Mouse (Mus musculus) midbrain, embryonic 15.5 days (tissue): ENCODE results near the gene Rsph1. TPM values are rescaled to one million over a fixed set of nuclear protein-coding genes. Genes with fewer than 3 reads are reported as not detected.

Experiments
- ATAC-seq: fragments of 200-750 bp; cut with Nextera tagmentation; replicated peaks from 2 replicates; pipeline ENCODE4 v1.8.0; 2017; ENCODE audit warnings: moderate TSS enrichment
- H3K27ac ChIP-seq: fragments of 300-500 bp; sonication (generic); 2 replicates; pipeline ENCODE4 v1.5.1; 2015; ENCODE audit warnings: mild to moderate bottlenecking, inconsistent platforms
- H3K27me3 ChIP-seq: fragments of 300-500 bp; sonication (generic); replicated peaks from 2 replicates; pipeline ENCODE4 v1.6.1; 2015; ENCODE audit warnings: inconsistent platforms
- H3K36me3 ChIP-seq: fragments of 300-500 bp; sonication (generic); replicated peaks from 2 replicates; pipeline ENCODE4 v1.6.1; 2015; ENCODE audit warnings: inconsistent platforms
- H3K4me1 ChIP-seq: fragments of 300-500 bp; sonication (generic); 2 replicates; pipeline ENCODE4 v1.6.1; 2015; ENCODE audit warnings: inconsistent platforms
- H3K4me2 ChIP-seq: fragments of 300-500 bp; sonication (generic); 2 replicates; pipeline ENCODE4 v1.6.1; 2015; ENCODE audit warnings: inconsistent platforms, mild to moderate bottlenecking, moderate library complexity
- H3K4me3 ChIP-seq: fragments of 300-500 bp; sonication (generic); 2 replicates; pipeline ENCODE4 v1.5.1; 2015; ENCODE audit warnings: mild to moderate bottlenecking, inconsistent platforms
- H3K9ac ChIP-seq: fragments of 300-500 bp; sonication (generic); 2 replicates; pipeline ENCODE4 v1.6.1; 2015; ENCODE audit warnings: mild to moderate bottlenecking, inconsistent platforms
- H3K9me3 ChIP-seq: fragments of 300-500 bp; sonication (generic); 2 replicates; pipeline ENCODE4 v1.6.1; 2016; ENCODE audit warnings: inconsistent platforms
- WGBS: fragments of 180-500 bp; shearing (Covaris S2); methylation state at CpG from one replicate; pipeline ENCODE4 v1.1.7; 2015; ENCODE audit warnings: mixed read lengths; 5-methylcytosine and 5-hydroxymethylcytosine counted together
- polyA plus RNA-seq: library from polyadenylated mRNA; unstranded; fragments of >200 nt; fragmentation: Nextera tagmentation; extraction: Ambion mirVana; gene quantifications from 2 replicates; pipeline ENCODE4 v1.2.1, GENCODE M21; 2015

The Rsph1 gene
- polyA plus RNA-seq, 1 experiment from 2014 or later = 6.4 TPM

- H3K4me2 ChIP-seq = no peak overlapping the region
- no peak for ATAC-seq
- H3K9me3 ChIP-seq = no peaks in the 10 kb centered on the region
- no peaks in the 10 kb centered on the region for H3K27me3 ChIP-seq
- H3K36me3 ChIP-seq = no peaks in the 10 kb centered on the region
- no peak overlapping the region for H3K4me3 ChIP-seq
- 96% methylated on average over 2 of the region's 2 CpGs for WGBS
- H3K27ac ChIP-seq = no peak overlapping the region
- H3K4me1 ChIP-seq = no peaks in the 10 kb centered on the region
- H3K9ac ChIP-seq = no peak overlapping the region
Measured at GRCm38 (mm10) chr17:31269761-31270160, 7.4 kb downstream of the Rsph1 start.

DNA sequence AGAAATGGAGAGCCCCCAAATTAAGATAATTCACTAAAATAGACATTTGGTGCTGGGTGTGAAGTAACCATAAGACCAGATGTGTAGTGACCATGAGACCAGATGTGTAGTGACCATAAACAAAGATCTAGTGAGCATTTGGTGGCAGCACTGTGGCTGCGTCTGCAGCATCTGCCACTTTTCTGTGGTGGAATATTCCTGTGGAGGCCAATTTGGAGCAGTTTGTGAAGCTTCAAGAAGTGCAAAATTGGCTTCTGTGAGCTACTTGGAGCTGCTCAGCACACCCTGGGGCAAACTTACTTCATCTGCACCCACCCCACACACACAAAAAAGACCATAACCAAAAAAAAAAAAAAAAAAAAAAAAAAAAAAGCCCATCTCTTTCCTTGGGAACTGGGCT lies 9.2 kb downstream of the Rsph1 start:
- H3K27me3 ChIP-seq = no peaks in the 10 kb centered on the region
- no peak overlapping the region for H3K27ac ChIP-seq
- H3K4me2 ChIP-seq = no peak overlapping the region
- H3K4me1 ChIP-seq = no peaks in the 10 kb centered on the region
- no peaks in the 10 kb centered on the region for H3K9me3 ChIP-seq
- WGBS = 84% methylated on average over 1 of the region's 1 CpGs
- ATAC-seq = no peak
- no peak overlapping the region for H3K9ac ChIP-seq
- no peak overlapping the region for H3K4me3 ChIP-seq
- H3K36me3 ChIP-seq = no peaks in the 10 kb centered on the region

DNA sequence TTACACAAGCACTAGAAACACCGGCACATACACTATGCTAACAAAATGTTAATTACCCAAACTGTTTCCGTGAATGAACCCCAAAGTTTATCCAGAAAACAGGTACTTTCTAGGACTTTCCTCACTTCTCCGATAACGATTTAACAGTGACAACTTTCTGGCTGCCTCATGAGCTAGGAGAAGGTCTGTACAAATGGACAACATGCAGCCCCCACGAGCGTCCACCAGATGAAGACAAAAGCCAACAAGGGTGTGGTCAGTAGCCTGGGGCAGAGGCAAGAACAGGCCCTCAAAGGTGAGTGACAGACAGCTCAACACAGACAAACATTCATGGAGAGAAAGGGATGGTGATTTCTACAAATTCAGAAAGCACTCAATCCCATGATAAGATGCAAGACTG lies 9.6 kb downstream of the Rsph1 start:
- Histone ChIP-seq H3K36me3 (no peaks in the 10 kb centered on the region), H3K9ac (no peak overlapping the region), H3K27me3 (no peaks in the 10 kb centered on the region), H3K27ac (no peak overlapping the region), H3K4me3 (no peak overlapping the region), H3K4me1 (no peaks in the 10 kb centered on the region), H3K4me2 (no peak overlapping the region), H3K9me3 (no peaks in the 10 kb centered on the region)
- 87% methylated on average over 6 of the region's 6 CpGs for WGBS
- no peak for ATAC-seq

DNA sequence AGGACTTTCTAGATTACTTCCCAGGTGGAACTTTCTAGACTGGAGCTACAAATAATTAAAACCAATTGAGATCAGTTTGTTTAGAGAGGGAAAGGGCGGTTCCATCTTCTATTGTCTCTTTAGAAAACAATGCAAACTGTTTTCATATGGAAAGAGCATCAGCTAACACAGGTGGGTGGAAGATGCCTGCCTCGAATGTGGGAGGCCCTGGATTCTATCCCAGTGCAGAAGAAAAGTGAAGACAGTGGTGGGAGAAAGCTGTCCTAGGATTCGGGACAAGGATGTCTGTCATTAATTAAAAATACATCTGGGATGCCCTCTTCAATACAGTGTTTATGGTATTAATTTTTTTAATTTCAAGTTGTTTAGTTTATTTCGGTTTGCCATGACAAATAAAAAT lies 10.0 kb downstream of the Rsph1 start:
- Histone ChIP-seq H3K27ac (no peak overlapping the region), H3K4me3 (no peak overlapping the region), H3K9me3 (no peaks in the 10 kb centered on the region), H3K27me3 (no peaks in the 10 kb centered on the region), H3K9ac (no peak overlapping the region), H3K4me2 (no peak overlapping the region), H3K36me3 (no peaks in the 10 kb centered on the region), H3K4me1 (no peaks in the 10 kb centered on the region)
- WGBS = 79% methylated on average over 4 of the region's 4 CpGs
- ATAC-seq = no peak

DNA sequence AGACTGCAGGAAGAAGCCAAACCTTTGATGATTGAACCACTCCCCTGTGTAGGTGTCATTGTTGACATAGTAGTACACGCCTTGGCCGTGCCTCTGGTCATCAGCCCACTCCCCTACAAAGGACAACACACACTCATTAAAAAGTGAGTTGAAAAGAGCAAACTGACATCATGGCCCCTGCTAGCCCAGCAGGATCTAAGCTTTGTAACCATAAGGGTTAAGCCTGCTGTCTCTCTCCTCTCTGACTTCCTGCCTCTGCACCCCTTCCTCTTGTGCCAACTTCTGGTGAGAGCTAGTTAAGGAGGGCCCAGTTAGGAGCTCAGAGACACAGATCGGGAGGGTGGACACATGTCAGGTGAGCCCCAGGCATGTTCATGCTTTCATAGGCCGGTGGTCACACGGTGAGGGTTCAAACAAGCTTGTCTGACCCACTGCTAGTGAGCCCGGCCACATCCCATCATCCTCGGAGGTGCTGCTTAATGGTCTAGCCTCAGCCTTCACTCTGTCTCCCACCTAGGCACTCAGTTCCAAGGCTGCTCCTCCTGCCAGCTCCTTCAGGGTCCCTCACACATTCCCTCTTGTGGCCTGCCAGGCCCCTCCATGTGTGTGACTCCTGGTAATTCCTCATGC lies 10.7 kb downstream of the Rsph1 start:
- H3K4me3 ChIP-seq = no peak overlapping the region
- no peaks in the 10 kb centered on the region for H3K36me3 ChIP-seq
- WGBS = 92% methylated on average over 7 of the region's 7 CpGs
- no peaks in the 10 kb centered on the region for H3K4me1 ChIP-seq
- no peak overlapping the region for H3K9ac ChIP-seq
- H3K4me2 ChIP-seq = no peak overlapping the region
- ATAC-seq = no peak
- no peak overlapping the region for H3K27ac ChIP-seq
- H3K27me3 ChIP-seq = no peaks in the 10 kb centered on the region
- H3K9me3 ChIP-seq = no peaks in the 10 kb centered on the region

DNA sequence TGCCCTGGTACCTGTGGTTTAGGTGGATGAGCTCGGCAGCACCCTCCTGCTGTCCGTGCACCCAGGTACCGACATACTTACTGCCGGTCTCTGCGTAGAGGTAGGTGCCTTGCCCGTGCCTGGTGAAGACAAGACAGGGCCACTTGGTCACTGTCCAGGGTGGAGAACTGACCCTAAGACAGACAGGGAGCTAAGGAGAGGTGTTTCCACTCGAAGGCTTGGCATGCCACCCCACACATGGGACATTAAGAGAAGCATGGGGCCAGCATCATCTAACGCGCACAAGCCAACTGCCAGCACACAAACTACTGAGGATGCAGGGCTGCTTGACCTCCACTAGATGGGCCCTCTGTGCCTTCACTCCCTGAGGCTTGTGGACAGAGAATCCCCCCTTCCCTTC lies 11.4 kb downstream of the Rsph1 start:
- no peaks in the 10 kb centered on the region for H3K9me3 ChIP-seq
- 93% methylated on average over 9 of the region's 9 CpGs for WGBS
- no peaks in the 10 kb centered on the region for H3K4me1 ChIP-seq
- ATAC-seq = no peak
- no peak overlapping the region for H3K4me2 ChIP-seq
- no peak overlapping the region for H3K4me3 ChIP-seq
- no peak overlapping the region for H3K27ac ChIP-seq
- no peaks in the 10 kb centered on the region for H3K27me3 ChIP-seq
- no peak overlapping the region for H3K9ac ChIP-seq
- no peaks in the 10 kb centered on the region for H3K36me3 ChIP-seq

DNA sequence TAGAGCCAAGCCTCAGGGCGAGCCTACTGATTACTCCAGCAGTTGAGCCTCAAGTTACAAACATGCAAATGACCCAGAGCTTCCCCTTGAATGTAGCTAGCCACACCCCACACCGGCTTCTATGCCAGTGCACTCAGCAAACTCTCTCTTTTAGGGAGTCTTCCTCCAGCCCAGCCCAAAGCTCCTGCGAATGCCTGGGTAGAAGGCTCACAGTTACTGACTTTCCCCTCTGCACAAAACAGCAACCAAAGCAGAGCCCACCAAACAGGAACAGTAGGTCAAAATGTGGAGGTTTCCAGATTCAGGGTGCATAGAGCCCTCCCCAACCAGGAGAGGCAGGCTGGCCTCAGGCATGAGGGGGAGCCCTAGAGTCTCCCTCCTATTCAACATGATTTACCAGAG lies 12.0 kb downstream of the Rsph1 start:
- Histone ChIP-seq H3K4me3 (no peak overlapping the region), H3K9ac (no peak overlapping the region), H3K27me3 (no peaks in the 10 kb centered on the region), H3K4me1 (no peaks in the 10 kb centered on the region), H3K27ac (no peak overlapping the region), H3K9me3 (no peaks in the 10 kb centered on the region), H3K4me2 (no peak overlapping the region), H3K36me3 (no peaks in the 10 kb centered on the region)
- 13% methylated on average over 3 of the region's 3 CpGs for WGBS
- ATAC-seq = no peak

DNA sequence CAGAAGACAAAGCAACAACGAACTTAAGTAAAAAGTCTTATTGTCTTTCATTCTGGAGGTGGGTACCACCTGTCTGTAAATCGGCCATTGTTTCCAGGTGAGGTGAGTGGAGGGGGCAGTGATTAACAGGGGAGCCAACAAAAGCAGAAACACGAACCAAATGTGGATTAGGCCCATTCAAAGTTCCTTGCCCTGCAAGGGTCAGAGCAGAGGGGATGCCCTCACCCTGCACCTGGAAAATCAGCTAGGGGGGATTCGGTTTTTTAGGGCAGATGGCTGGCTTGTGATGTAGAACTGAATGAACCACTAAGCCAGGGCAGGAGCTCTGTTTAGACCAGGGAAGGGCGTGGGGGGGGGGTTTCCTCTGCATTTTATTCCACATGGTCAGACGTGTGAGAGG lies 12.8 kb downstream of the Rsph1 start:
- no peak overlapping the region for H3K4me3 ChIP-seq
- H3K9ac ChIP-seq = no peak overlapping the region
- no peak overlapping the region for H3K27ac ChIP-seq
- no peaks in the 10 kb centered on the region for H3K9me3 ChIP-seq
- H3K4me2 ChIP-seq = no peak overlapping the region
- no peak for ATAC-seq
- whole genome bisulfite sequencing = 62% methylated on average over 6 of the region's 6 CpGs
- H3K27me3 ChIP-seq = no peaks in the 10 kb centered on the region
- H3K36me3 ChIP-seq = no peaks in the 10 kb centered on the region
- H3K4me1 ChIP-seq = no peaks in the 10 kb centered on the region

- Histone ChIP-seq H3K4me2 (no peak overlapping the region), H3K27ac (no peak overlapping the region)
Measured at GRCm38 (mm10) chr17:31263770-31264169, 13.4 kb downstream of the Rsph1 start.

GRCm38 (mm10) chr17:31262715-31263114 lies 14.5 kb downstream of the Rsph1 start:
- no peak overlapping the region for H3K4me2 ChIP-seq
- no peaks in the 10 kb centered on the region for H3K27me3 ChIP-seq
- 47% methylated on average over 5 of the region's 5 CpGs for WGBS
- ATAC-seq = no peak; the same call in 1 of the 2 replicates
- no peaks in the 10 kb centered on the region for H3K9me3 ChIP-seq
- no peak overlapping the region for H3K4me3 ChIP-seq
- no peak overlapping the region for H3K27ac ChIP-seq
- no peaks in the 10 kb centered on the region for H3K36me3 ChIP-seq
- H3K4me1 ChIP-seq = no peaks in the 10 kb centered on the region
- no peak overlapping the region for H3K9ac ChIP-seq

More at GRCm38 (mm10) chr17:31263770-31264169, 13.4 kb downstream of the Rsph1 start:
- Histone ChIP-seq H3K9me3 (no peaks in the 10 kb centered on the region), H3K36me3 (no peaks in the 10 kb centered on the region), H3K27me3 (no peaks in the 10 kb centered on the region), H3K4me3 (no peak overlapping the region), H3K9ac (no peak overlapping the region), H3K4me1 (no peaks in the 10 kb centered on the region)
- no peak for ATAC-seq
- WGBS = 80% methylated on average over 5 of the region's 5 CpGs

DNA sequence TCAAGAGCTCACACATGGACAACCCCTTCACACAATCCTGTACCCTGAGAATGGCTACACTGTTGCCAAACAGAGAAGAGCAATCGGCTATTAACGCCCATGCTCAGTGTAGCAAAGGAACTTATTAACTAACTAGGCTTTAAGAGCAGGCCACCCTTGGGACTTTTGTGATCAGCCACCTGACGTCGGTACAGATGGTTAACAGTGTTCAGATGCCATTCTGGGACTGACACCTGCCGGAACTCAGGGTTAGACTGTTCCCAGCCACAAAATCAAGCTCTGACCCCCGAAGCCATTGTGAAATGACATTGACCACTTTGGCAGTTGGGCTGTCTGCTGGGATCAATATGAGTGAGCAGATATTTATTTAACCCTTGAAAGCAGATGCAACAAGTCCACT lies 15.8 kb downstream of the Rsph1 start:
- WGBS = 91% methylated on average over 6 of the region's 6 CpGs

DNA sequence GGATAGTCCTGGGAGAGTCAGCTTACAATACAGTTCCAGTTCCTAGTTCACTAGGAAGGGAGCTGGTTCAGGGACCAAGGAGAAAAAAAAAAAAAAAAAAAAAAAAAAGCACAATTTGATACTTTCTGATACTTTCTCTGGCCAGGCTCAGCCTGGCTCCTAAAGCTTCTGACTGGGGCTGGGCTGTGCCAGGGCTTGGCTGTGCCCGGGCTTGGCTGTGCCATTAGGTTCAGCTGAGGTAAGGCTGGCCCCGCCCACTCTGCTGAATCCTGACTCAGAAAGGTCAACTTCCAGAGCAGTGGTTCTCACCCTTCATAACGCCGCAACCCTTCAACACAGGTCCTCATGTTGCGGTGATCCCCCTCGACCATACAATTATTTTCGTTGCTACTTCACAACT lies 16.8 kb downstream of the Rsph1 start:
- no peak for ATAC-seq
- Histone ChIP-seq H3K9me3 (no peaks in the 10 kb centered on the region), H3K4me3 (no peak overlapping the region), H3K4me2 (no peak overlapping the region), H3K36me3 (no peaks in the 10 kb centered on the region), H3K27ac (no peak overlapping the region), H3K9ac (no peak overlapping the region), H3K4me1 (no peaks in the 10 kb centered on the region), H3K27me3 (no peaks in the 10 kb centered on the region)
- 90% methylated on average over 7 of the region's 7 CpGs for WGBS

More for the DNA sequence above, 15.8 kb downstream of the Rsph1 start:
- H3K36me3 ChIP-seq = no peaks in the 10 kb centered on the region
- H3K27me3 ChIP-seq = no peaks in the 10 kb centered on the region
- no peak overlapping the region for H3K4me3 ChIP-seq
- no peak overlapping the region for H3K4me2 ChIP-seq
- H3K9ac ChIP-seq = no peak overlapping the region
- no peaks in the 10 kb centered on the region for H3K4me1 ChIP-seq
- H3K9me3 ChIP-seq = no peaks in the 10 kb centered on the region
- ATAC-seq = no peak
- H3K27ac ChIP-seq = no peak overlapping the region

- Histone ChIP-seq H3K36me3 (no peaks in the 10 kb centered on the region), H3K4me3 (no peak overlapping the region), H3K9ac (no peak overlapping the region), H3K27me3 (no peaks in the 10 kb centered on the region), H3K4me2 (no peak overlapping the region), H3K9me3 (no peaks in the 10 kb centered on the region), H3K4me1 (peaks cover 1% of the 10 kb centered on the region; the same call in 1 of the 2 replicates), H3K27ac (no peak overlapping the region)
- ATAC-seq = no peak
- WGBS = 73% methylated on average over 4 of the region's 4 CpGs
Measured at GRCm38 (mm10) chr17:31259825-31260224, 17.4 kb downstream of the Rsph1 start.
